Mouse (Mus musculus) brain, embryonic 14.5 days (tissue): ENCODE results near the gene Parg.

Experiments used
- CTCF ChIP-seq: fragments of 200-500 bp; IDR thresholded peaks from 2 replicates; pipeline ENCODE4 v1.5.1; 2012; ENCODE audit warnings: inconsistent platforms, mild to moderate bottlenecking, moderate library complexity, borderline replicate concordance; ENCODE audit not compliant: insufficient read depth, insufficient read length; ENCODE audit errors: extremely low read depth
- POLR2A ChIP-seq: fragments of 200-500 bp; IDR thresholded peaks from 2 replicates; pipeline ENCODE4 v1.6.1; 2012; ENCODE audit warnings: mild to moderate bottlenecking, inconsistent platforms, borderline replicate concordance; ENCODE audit not compliant: poor library complexity, insufficient read depth, insufficient read length, severe bottlenecking; ENCODE audit errors: extremely low read depth

GRCm38 (mm10) chr14:32183846-32184245, 17.9 kb upstream of the Parg start:
- no peak for TF ChIP-seq CTCF
- no peak for TF ChIP-seq POLR2A
